Mouse (Mus musculus) erythroid progenitor cell, adult 5-6 weeks (primary cell): ENCODE measurements around the gene Lmcd1. TPM values are rescaled to one million over a fixed set of nuclear protein-coding genes. Genes with fewer than 3 reads are reported as not detected.
"Not testable (repeated sequence)": the region's sequence is repeated elsewhere in the genome, so short reads cannot be mapped to it uniquely, and the experiment has no call there.

Source experiments
- ATAC-seq: replicated peaks from 2 replicates; pipeline ENCODE4 v1.8.0; 2016; ENCODE audit warnings: moderate number of reproducible peaks, mild to moderate bottlenecking, moderate TSS enrichment, inconsistent platforms; ENCODE audit not compliant: poor library complexity, low FRiP score, severe bottlenecking
- total RNA-seq, 2 experiments: library from RNA; stranded (forward) in 1 of 2; stranded (reverse) in 1 of 2; fragments of 150-400 nt in 1 of 2; fragments of 186-747, 209-891 nt in 1 of 2; gene quantifications; 2 replicates each; pipeline versions ENCODE4 v1.2.3 to v1.2.4; 2015 to 2017; ENCODE audit warnings: low replicate concordance in 2 of 2

Gene Lmcd1
- total RNA-seq (2015; ENCODE audit: low replicate concordance) (not detected in 2 replicates), total RNA-seq (2017; ENCODE audit: low replicate concordance) (not detected in 2 replicates)

DNA sequence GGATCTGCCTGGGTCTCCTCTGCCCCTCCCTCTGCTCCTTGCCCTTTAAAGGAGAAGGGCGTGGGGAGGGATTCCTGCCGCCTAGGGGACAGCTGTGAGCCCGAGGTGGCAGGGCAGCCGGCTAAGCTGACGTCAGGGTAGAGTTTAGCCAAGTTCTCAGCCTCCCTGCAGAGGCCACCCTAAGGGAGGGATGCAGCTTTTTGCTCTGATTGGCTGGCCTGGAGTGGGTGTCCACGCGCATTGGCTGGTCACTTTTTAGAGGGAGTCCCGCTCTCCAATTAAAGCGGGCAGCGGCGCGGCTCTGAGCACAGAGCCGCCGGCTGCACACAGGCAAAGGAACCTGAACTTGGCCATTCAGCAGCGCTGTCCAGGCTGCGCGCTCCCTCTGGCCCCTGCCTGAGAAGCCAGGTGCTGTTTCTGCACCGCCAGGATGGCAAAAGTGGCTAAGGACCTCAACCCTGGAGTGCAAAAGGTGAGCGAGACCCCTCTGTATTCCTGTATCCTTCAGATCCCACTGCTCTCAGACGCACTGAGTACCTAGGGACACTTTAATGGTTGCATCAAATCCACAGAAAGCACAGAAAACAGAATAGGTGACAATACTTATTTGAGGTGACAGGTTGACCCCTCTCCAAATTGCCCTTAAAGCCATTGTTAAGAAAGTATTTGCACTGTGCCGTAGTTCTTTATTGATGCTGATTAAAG is at the start of gene Lmcd1:
Lmcd1 (plus strand) TSS at position 258 of the 705 bp plus-strand sequence.
- ATAC-seq, result peak; percentile 87

DNA sequence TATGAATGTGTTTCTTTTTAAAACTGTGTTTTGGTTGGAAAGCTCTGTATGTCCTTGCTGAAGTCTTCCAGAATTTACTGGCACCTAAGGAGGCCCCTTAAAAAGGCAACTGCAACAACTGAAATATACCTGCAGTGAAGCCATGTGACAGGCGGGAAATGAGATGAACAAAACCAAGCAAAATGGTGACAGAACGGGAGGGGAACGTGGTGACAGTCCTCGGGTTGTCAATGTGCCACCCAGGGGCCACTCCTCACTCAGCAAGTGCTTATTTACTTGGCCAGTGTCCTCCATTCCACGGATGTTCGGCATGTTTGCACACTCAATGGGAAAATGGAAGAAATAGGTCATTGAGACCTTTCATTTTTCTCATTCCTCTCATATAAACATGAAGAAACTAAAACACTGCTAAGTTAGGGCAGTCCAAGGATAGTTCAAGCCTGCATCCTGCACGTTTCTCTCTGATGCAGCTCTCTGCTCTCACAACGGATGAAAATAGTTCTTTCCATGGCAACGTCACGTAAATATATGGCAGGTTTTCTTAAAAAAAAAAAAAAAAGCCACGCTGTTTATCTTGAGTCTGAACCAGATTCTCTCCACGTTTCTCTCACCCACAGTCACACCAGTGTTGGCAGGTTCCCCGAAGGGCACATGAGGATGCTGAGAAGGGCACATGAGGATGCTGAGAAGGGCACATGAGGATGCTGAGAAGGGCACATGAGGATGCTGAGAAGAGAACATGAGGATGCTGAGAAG is 49.5 kb upstream of the Lmcd1 start:
- no peak for ATAC-seq

DNA sequence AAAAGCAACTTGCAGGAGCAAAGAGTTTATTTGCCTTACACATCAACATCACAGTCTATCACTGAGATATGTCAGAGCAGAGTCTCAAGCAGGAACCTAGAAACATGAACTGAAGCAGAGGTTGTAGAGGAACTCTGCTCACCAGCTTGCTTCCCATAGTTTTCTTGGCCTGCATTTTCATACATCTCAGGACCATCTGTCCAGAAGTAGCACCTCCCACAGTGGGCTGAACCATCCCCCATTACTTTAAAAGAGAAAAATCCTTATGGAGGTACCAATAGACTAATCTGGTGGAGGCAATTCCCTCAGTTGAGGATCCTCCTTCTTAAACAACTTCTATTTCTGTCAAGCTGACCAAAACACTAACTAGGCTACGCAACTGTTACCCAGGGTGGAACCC is 36.8 kb upstream of the Lmcd1 start:
- ATAC-seq, result no peak

DNA sequence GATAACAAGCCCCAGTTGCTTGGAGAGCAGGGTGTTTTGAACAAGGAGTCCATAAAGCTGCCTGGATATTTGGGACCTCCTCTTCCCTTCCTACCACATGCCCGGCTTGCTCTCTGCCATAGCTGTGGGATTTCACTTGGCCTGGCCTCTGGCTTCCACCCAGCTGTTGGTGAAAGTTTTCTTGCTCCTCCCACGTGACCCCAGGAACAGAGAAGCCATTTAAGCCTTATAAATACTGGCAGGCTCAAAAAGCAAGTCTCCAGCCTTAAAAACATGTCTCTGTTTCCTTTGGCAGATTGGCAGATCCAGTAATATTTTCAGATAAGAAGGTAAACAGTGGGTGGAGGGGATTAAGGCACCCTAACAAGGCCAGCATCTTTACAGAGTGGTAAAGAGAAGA is 31.3 kb upstream of the Lmcd1 start:
- no peak for ATAC-seq

DNA sequence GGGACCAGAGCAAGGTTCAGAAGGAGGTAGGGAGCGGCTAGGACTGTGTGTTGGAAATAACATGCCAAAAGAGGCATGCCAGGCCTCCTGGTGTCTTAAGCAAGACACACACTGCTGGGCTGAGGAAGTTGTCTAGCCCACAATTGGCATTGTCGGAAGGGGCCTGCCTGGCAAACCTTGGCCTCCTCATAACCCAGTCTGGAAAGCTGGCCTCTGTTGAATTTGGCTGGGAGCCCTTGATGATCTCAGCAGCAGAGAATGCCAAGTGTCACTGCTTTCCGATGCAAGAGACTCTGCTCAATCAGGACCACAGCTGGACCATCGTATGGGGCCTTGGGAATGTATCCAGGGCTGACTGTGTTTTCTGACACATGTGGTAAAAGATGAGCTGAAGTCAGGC is 27.9 kb upstream of the Lmcd1 start:
- ATAC-seq, result no peak

DNA sequence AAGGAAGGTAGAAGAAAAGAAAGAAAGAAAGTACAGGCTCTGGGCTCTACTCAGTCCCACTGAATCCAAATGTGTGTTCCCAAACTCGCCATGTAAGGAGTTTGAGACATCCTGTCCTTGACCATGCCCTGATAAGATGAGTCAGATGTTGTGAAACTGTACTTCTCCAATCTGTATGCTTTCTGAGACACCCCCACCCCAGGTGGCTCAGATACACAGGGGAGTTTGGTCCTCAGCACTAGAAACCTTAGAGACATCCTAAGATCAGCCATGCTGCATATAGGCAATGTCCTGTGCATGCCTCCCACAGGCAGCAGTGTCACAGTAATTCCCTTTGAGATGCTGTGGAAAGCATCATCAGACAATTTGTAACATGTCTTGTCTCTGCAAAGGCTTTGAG is 26.9 kb upstream of the Lmcd1 start:
- ATAC-seq, result no peak

DNA sequence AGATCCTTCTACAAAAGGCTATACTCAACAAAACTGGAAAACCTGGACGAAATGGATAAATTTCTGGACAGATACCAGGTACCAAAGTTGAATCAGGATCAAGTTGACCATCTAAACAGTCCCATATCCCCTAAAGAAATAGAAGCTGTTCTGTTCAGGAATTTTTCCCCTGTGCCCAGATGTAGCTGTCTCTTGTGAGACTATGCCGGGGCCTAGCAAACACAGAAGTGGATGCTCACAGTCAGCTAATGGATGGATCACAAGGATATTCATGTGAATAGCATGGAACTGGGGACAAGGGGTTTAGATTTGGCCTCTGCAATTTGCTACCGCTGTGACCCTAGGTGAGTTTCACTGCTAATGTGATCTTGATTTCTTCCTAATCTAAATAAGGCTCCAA is 19.6 kb upstream of the Lmcd1 start:
- ATAC-seq, result not testable (repeated sequence)

DNA sequence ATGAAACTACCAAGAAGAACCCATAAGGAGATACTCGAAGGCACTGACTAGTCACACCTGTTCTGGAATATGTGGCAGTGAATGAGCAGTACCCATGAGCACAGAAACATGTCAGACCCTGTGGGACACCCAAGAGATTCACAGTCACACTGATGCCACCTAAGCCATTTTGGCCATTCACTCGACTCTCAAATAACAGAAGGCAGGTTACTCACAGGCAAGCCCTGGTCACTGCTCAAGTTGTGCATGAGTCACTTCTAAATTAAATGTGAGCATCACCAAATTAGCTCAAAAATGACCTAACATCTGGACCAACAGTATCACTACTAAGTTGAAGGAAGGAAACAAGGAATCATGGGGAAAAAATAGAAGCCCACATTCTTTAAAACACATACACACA is 18.6 kb upstream of the Lmcd1 start:
- ATAC-seq, result no peak

DNA sequence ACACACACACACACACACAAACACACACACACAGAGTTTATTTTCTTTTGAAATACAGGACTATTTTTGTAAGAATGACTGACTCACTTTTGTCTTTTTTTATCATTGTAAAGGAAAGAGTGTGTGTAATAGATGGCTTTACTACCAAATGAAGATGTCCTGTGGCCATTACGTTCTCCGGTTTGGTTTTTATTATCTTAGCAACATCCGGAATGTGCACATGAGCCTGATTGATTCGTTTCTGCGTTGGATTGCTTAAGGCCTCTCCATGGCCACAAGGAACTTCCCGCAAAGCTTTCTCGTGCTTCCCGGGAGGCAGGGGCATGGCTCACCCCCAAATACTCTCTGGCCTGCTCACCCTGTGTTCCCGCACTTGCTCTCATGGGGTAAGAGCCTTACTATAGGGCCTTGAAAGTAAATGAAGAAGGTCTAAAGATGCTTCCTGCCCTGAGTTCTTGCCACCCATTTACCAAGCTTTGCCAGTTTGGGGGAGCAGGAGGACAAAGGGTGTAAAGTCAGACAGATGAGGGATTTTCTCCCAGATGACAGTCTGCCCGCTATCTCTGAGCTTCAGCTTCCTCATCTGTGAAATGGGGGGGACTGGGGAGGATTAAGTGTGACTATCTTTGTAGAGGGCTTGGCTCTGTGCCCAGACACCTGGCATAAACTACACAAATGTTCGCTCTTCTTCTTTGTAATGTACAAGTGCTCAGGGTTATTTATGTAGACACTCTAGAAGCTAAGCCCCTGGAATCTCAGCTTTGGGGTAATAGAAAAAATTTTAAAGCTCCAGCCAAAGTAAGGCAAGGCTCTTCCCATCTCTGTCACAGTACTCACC is 18.0 kb upstream of the Lmcd1 start:
- no peak for ATAC-seq

DNA sequence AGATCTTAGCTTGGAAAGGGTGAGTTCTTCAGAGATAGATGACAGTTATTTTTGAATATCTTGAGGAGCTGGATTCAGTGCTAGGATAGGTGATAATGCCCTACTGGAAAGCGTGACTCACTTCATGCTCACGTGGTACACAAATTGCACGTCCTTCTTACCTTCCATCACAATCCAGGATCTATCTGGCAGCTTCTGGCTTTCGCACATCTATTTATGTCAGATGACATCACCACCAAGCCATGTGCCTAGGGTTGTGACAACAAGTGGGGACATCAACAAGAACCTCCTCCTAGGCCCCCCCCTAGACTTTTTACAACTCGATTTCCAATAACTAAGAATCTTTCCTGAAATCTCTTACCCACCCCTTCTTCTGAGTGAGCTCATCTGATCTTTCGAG is 17.0 kb upstream of the Lmcd1 start:
- ATAC-seq, result no peak

DNA sequence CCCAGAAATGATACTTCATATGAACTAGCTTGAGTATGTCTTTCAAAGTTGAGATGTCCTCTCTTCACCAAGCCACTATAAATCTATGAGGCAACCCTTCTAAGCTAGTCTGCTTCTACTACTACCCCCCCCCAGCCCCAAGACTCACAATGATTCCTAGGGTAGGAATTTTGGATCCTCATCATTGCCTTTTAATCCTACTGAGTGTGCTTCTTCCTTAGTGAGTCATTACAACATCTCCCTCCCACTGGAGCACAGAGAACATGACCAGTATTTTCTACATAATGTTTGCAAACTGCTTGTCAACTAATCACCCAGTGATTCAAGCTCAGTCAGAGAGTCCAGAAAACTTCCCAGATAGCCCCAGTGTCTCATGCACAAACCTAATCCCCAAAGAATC is 12.5 kb upstream of the Lmcd1 start:
- no peak for ATAC-seq

DNA sequence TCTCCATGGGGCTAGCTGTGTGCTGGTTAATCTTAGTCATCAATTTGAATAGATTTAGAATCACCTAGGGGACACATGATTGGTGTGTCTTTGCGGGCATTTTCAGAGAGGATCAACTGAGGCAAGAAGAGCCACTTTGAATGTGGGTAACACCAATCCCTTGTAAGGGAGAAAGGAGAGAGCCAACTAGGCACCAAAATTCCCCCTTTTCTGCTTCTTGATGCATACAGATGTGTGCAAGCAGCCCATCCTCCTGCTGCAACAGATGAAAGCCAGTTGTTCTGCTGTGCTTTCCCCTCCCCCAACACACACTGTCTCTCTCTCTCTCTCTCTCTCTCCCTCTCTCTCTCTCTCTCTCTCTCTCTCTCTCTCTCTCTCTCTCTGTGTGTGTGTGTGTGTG is 9.2 kb upstream of the Lmcd1 start:
- ATAC-seq, result no peak

DNA sequence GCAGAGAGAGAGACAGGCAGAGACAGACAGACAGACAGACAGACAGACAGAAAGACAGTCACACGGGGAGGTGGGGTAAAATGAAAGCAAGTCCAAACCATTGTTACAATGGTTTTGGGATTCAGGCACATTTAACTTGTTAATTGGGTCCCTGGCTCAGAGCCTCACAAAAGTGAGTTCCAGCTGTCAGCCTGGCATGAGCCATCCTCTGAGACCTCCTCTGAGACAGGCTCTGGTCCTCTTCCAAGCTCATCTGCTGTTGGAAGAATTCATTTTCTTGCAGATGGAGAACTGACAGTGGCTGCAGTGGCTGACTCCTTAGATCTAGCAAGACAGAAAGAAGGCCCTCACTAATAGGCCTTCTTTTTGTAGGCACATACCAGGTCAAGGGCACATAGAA is 6.9 kb upstream of the Lmcd1 start:
- ATAC-seq, result no peak

DNA sequence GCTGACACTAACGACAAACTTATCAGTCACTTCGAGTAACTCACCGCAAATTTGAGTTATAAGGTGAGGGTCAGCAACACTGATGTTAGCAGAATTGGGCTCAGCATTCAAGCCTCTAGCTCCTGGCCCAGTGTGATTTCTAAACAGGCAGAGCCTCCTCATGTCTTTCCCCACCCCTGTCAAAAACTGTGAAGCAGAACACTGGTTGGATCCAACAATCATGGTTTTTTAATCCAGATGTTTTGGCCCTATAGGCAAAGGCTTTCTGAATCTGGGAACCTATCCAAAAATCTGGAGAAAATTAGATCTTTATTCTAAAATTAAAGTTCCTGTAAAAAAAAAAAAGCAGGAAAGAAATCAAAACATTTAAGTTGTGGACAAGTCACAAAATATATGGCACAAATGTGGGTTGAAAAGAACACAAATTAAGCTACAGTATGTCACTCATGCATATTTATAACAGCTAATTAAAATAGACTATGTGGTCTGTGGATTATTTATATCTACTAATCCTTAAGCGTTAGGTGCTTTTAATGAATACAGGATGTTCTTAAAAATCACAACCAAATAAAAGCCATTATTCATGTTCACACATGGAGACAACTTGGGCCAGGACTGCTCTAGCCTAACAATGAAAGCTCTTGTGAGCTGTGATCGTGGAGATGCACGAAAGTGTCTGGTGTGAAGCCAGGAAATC is 5.7 kb upstream of the Lmcd1 start:
- ATAC-seq, result no peak

DNA sequence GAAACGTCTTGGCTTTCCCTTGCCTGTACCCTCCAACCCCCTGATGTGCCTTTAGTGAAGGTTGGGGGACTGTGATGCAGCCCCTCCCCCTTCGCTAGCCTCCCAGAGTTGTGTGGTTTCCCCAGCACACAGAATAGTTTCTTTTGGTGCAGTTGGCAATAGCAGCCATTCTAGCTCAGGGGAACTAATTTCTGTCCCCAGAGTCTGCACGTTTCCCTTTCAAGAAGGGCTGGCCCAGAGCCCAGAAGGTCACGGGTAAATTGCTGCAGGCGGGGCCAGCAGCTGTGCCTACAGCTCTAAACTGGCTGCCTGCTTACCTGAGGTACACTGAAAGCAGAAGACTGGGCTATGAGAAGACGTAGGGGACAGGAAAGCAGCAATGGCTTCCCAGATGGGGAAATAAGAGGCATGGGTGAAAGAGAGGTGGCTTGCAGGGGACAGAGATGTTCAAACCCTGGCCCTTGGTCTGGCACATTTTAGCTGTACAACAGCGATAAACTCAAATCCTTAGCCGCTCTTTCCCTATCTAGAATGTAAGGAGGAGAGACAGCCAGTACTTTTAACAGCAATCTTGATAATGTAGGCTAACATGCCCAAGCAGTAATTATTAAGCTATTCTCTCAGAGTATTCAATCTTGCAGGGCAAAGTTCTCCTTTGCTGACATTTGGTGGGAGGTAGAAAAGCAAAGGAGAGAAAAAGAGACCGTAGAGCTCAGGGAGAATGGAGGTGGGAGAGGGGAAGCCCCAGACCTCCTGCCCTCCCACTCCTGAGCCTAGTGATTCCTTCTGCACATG is 900 bp downstream of the Lmcd1 start:
- 0 out of 2 replicates have a peak, but pooled peaks have one; percentile 42 for ATAC-seq

DNA sequence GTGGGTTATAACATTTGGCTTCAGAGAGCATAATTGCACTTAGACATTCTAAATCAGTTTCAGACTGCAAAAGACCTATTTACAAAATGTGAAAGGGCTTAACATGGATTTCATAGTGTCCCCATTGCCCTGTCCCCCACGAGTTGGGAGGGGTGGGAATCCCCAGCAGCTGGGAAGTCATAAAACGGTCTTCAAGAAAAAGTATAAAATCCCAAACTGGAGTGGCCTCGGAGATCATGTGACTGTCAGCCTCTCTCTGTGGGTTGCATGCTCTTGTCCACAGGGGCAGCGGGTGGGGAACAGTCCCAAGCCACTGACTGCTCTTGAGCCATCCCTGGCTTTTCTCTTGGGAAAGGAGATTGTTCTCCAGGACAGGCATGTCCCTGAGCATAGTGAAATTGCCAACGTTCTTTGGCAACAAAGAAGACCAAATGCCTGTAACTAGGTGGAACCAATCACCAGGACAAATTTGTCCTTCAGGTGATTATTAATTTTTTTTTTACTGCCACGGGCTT is 2.2 kb downstream of the Lmcd1 start:
- ATAC-seq, result no peak

DNA sequence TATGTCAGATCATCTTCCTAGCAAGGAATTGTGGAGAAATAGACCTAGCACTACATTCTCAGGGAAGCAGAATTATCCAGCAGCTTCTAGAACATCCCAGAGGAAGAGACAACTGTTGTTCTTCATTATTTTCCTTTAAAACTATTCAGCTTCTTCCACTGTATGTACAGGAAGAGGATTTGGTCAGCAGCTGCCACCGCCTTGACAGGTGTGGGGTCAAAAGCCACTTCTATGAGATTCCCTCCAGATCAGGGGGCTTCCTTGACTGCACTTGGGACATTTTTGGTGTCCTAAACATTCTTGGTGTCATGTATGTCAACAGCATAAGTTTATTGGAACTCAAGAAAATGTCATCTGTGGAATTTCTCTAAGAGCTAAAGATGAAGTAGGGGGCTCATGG is 5.2 kb downstream of the Lmcd1 start:
- no peak for ATAC-seq

DNA sequence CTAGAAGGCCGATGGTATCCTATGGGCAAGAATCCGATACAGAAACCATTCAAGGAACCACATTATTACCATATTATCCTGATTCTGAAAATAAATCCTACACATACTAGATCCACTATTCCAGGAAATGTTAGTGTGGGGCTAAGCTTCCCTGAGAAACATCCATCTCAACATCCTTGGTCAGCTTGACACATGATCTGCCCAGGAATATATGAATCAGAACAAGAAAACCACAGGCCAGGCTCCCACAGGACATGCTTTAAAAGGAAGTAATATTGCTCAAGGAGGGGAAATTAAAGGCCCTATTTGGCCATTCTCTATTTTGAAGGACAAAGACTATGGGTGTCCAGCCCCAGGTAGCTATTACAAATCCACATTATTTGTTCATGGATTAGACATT is 6.6 kb downstream of the Lmcd1 start:
- ATAC-seq, result no peak

DNA sequence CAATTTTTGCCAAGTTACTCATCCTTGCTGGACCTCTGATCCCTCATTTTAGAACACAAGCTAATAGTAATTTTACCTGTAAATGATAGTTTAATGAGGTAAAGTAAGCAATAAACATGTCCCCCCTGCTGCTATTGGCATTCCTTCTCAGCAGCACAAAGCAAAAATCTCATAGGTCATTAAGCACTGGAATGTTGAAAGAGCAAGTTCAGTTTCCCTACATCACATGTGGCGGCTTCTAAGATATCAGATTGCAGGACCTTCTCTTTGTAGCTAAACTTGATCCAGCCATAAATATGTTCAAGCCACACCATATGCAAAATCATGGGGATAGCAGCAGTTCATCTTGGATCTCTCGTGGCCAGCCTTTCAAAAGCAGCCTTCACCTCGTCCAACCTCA is 7.4 kb downstream of the Lmcd1 start:
- no peak for ATAC-seq
